Mouse (Mus musculus): Measurements from ENCODE around the gene Nol3.

- TF ChIP-seq CHD2 (IDR thresholded peaks at IDR 0.05; ENCODE audit: low read length) (no peak), USF1 (IDR thresholded peaks at IDR 0.05; ENCODE audit: low read depth, low read length) (no peak), CTCF (IDR thresholded peaks at IDR 0.05 in 2 of 3, conservative IDR thresholded peaks at IDR 0.05 in 1 of 3; ENCODE audit: control insufficient read depth in 1 of 3, insufficient read depth in 1 of 3, low read depth in 2 of 3, low read length in 3 of 3, poor library complexity in 1 of 3, severe bottlenecking in 1 of 3) (no peak), NELFE (IDR thresholded peaks at IDR 0.05; ENCODE audit: low read depth, low read length) (no peak; the same call in 1 of the 2 replicates), JUND (IDR thresholded peaks at IDR 0.05; ENCODE audit: low read depth, low read length) (no peak), ZMIZ1 (IDR thresholded peaks at IDR 0.05; ENCODE audit: low read depth, low read length) (no peak), POLR2A (IDR thresholded peaks at IDR 0.05; ENCODE audit: control insufficient read depth in 1 of 2, insufficient read depth in 1 of 2, low read depth in 1 of 2, low read length in 2 of 2, poor library complexity in 1 of 2) (no peak), ELF1 (IDR thresholded peaks at IDR 0.05; ENCODE audit: low read depth, low read length) (no peak), POLR2AphosphoS5 (IDR thresholded peaks at IDR 0.05; ENCODE audit: borderline replicate concordance, low read depth, low read length) (no peak), TAL1 (IDR thresholded peaks at IDR 0.05; ENCODE audit: low read length) (no peak)
Observed at GRCm38 (mm10) chr8:105269075-105269458, 6.9 kb upstream of the Nol3 start.
